Mouse (Mus musculus): ENCODE measurements around the gene Tubgcp6.

The Tubgcp6 gene

GRCm38 (mm10) chr15:89122649-89123366 lies at the start of gene Tubgcp6:
Tubgcp6 (minus strand) TSS chr15:89123112.
- peak; percentile 94 for DNase-seq (ENCODE audit: low spot score)

DNA sequence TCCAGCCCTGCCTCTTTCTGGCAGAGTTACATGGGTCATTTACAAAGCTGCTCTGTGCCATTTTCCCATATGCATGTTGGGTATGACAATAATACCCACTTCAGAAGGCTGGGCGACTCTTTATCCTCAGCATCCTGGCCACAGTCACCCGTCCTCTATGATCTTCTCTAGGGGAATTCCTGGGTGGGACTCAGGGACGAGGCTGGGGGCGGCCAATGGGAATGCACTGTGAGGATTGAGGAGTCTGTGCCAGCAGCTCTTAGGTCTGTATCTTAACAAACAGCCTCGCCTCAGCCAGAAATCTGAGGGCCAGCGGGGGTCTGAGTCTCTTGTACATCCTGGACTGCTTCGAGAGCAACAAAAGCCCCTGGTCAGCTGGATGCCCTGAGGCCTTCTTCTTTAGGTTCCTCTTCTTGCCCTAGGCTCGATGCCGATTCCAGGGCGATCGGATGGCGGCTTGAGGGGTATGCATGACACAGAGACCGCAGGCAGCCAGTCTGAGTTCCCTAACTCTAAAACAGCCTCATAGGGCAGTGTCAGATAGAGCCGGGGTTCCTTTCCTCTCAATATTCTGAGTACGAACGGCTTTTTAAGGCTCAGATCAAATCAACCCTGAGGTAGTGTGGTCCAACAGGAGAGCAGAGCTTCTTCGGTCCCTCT lies 49.5 kb upstream of the Tubgcp6 start:
- no peak for DNase-seq (ENCODE audit: low spot score)

DNA sequence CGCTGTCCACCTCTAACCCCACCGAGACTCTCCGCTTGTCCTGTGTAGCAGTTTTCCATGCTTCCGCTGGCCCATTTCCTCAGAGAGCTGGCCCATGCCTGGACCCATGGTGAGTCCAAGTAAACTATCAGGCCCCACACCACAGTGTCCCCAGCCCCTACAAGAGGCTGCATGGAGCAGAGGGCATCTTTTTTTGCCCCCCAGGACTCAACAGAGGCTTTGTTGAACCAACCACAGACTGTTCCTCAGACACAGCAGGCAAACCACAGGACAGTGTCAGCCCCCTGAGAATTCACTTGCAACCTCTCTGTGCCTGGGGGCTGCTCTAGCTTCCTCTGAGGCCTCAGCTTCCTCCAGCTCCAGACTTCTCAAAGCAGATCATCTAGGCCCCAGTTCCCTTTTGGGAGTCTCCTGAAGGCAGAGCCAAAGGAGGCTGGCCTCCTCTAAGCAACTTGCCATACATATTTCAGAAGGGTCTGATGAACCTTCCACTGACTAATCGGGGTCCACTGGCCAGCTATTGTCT lies 48.7 kb upstream of the Tubgcp6 start:
- DNase-seq (ENCODE audit: low spot score), result no peak

DNA sequence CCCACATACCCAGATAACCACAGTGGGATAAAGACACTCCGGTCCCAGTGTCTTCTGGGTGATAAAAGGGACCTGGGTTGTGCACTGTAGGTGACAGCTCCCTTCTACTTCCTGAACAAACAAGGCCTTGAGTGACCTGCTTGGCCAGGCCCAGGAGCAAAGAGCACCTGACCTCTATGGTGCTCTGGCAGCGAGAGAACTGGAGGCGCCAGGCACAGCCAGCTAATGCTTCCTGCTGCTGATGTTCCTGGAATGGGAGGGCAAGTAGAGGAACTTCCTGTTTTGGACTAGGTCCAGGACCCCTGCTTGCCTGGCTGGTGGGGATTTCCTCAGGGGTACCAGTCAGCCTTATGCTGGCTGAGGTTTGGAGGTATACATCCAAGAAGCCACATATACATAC lies 47.2 kb upstream of the Tubgcp6 start:
- DNase-seq (ENCODE audit: low spot score), result no peak

GRCm38 (mm10) chr15:89169431-89169830 lies 46.5 kb upstream of the Tubgcp6 start:
- DNase-seq (ENCODE audit: low spot score), result peak; percentile 70

DNA sequence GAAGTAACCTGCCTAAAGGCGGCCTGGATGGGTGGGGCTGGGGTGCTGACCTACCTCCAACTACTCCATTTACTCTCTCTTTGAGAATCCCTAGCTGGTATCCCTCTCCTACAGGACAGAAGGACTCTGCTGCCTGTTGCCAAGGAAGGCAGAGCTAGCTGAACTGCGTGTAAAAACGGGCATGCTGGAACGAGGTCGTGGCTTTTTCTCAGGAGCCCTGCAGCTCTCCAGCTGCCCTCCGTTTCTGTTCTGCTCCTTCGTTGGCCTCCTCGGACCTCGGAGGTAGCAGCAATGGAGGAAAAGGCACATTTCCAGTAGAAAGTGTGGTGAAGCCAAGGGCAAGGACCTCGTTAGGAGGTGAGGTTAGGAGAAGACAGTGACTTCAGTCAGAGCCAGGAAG lies 46.0 kb upstream of the Tubgcp6 start:
- DNase-seq (ENCODE audit: low spot score), result no peak

- no peak for DNase-seq (ENCODE audit: low spot score)
These were observed 42.6 kb upstream of the Tubgcp6 start for GRCm38 (mm10) chr15:89165478-89165877.

DNA sequence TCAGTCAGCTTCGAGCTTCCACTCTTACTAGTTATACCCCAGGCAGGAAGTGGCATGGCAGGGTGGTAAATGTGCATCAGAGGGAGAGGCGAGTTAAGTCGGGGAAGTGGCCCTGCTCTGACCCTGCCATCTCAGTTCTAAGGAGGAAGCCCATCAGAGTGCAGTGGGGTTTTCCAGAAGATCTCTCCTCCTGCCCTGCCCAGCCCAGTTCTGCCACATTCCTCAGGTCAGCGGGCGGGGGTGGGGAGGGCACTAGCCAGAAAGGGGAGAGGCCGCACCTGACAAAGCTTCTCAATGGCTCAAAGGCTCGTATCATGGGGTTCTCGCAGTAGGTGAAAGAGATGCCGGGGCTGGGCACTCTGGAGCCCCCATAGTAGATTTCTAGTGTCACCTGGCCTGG lies 38.5 kb upstream of the Tubgcp6 start:
- no peak for DNase-seq (ENCODE audit: low spot score)

DNA sequence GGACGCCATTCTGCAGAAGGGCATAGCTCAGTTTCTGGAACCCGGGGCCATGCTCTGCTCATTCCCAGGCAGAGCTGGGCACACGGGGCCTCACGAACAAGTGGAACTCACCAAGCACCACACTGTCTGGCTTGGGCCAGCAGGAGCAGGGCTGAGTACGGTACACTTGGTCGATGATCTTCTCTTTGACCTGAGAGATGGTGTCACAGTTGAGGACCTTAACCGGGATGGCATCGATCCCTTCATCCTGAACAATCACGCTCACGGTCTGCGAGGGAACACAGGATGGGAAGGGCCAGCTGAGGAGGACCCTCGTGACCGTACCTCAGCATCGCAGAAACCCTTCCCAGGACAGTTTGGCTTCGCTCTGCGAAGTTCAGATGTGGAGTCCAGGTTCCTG lies 35.6 kb upstream of the Tubgcp6 start:
- no peak for DNase-seq (ENCODE audit: low spot score)

- DNase-seq (ENCODE audit: low spot score), result no peak
These were observed 35.0 kb upstream of the Tubgcp6 start for GRCm38 (mm10) chr15:89157954-89158353.

- no peak for DNase-seq (ENCODE audit: low spot score)
These were observed 29.4 kb upstream of the Tubgcp6 start for GRCm38 (mm10) chr15:89152312-89152711.

DNA sequence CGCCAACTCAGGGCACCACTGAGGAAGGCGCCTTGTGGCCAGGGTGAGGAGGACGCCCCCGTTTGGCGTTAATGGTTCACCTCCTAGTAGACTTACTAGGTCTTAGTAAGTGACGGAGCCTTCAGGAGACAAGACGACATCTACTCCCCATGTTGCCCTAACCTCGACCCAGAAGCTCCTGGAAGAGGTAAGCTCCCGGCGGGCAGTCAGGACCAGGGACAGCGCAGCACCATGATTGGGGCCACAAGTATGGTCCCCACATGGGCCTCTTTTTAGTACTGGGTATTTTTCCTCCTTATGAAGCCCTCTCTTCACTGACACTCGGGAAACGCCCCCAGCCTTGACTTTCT lies 27.1 kb upstream of the Tubgcp6 start:
- DNase-seq (ENCODE audit: low spot score), result no peak

DNA sequence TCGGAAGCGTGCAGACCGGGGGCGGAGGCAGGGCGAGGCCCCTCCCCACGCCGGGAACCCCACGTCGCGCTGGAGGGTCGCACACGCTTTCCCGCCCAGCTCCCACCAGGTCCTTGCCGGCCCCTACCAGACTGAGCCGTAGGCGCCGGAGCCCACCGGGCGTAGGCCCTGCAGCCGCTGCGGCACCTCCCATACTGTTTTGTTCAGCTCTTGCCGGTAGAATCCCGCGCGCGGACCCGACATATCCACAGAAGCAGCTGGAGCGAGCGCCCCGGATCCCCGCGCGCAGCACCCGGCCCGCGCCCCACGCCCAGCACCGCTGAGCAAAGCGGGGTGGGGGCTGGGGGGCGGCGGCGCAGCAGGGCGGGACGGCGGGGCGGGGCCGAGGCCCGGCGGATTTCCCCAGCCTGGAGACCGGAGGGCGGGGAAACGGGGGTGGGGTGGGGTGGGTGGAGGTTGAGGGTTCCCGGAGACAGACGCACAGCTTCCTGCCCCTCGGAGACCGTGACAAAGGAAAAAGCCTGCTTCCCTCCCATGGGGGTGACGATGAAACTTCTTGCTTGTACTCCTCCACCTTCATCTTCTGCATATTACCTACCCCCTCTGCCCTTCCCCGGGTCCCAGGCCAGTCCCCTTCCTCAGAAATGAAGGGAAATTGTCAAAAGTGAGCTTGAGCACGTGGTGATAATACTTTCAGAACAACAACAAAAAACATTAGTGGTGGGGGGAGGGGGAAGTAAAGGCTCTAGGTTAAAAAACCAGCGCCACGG lies 26.5 kb upstream of the Tubgcp6 start, which contains the start of gene Mapk11:
Mapk11 (minus strand) TSS at position 358 of the 770 bp plus-strand sequence.
- no peak for DNase-seq (ENCODE audit: low spot score)

GRCm38 (mm10) chr15:89148496-89149270 lies 25.8 kb upstream of the Tubgcp6 start:
- DNase-seq (ENCODE audit: low spot score), result no peak

DNA sequence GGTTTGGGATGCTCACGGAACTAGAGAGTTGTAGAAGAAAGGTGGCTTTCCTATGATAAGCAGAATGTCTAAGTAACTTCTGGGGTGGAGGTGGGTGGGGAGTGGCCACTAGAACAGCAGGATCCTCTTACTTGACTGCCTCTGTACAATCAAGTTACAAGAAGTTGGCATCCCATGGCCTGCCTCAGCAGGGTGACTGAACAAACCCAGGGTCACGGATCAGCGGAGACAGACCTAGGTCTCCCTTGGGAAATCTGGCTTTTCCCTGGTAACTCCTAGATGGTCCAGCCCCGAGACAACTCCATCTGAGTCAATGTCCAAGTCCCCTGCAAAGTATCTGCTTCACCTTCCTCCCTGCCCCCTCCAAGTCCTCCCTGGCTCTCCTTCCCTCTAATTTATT lies 25.0 kb upstream of the Tubgcp6 start:
- DNase-seq (ENCODE audit: low spot score), result no peak

DNA sequence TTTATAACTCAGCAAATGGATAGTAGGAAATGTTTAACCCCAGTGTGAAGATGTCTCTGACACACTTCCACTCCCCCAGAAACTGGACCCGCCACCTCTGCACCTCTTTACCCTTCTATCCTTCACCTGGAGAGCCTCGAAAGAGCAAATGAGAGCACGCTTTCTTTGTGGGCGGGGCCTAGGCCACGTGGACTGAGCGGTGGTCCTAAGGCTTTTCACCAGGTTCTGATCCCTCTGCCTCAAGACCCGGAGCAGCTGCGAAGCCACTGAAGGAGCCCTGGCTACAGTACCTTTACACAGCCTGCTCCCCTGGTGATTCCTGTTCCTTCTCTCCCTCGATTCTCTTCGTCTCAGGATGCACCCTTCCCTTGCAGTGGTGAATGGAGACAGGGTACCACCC lies 24.5 kb upstream of the Tubgcp6 start:
- DNase-seq (ENCODE audit: low spot score), result no peak

DNA sequence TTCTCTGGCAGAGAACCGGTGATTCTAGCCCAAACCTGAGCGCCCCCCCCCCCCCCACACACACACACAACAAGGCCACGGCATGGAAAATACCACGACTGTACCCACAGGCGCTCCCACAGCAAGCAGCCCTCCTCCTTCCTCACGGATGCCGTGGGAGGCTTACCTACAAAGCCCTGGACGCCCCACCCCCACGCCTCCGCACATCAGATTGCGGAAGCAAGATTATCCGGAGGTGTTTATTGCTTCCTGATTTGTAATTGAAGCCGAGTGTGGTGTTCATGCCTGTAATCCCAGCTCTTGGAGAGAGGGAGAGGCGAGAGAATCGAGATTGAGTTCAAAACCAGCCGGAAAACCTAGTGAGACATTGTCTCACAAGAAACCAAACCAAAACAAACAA lies 24.1 kb upstream of the Tubgcp6 start:
- DNase-seq (ENCODE audit: low spot score), result no peak

GRCm38 (mm10) chr15:89146537-89146936 lies 23.6 kb upstream of the Tubgcp6 start:
- no peak for DNase-seq (ENCODE audit: low spot score)

DNA sequence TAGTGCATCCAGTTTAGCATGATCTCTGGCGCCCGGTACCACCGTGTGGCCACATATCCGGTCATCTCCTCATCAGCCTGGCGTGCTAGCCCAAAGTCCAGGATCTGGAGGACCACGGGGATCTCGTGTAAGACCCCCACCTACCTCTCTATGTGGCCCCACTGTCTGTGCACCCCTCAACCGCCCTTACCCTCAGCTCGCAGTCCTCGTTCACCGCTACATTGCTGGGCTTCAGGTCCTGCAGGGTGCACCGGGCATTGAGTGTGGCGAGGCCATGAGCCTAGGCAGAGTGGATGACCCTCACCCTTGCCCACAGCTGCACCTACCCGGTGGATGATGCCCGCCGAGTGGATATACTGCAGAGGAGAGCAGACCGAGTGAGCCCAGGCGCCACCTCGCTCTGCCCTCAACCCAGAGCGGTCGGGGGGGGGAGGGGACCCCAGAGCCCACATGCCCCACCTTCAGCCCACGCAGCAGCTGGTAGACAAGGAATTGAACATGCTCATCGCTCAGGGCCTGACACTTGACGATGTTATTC lies 23.0 kb upstream of the Tubgcp6 start:
- DNase-seq (ENCODE audit: low spot score), result no peak

GRCm38 (mm10) chr15:89144965-89145364 lies 22.1 kb upstream of the Tubgcp6 start:
- no peak for DNase-seq (ENCODE audit: low spot score)

DNA sequence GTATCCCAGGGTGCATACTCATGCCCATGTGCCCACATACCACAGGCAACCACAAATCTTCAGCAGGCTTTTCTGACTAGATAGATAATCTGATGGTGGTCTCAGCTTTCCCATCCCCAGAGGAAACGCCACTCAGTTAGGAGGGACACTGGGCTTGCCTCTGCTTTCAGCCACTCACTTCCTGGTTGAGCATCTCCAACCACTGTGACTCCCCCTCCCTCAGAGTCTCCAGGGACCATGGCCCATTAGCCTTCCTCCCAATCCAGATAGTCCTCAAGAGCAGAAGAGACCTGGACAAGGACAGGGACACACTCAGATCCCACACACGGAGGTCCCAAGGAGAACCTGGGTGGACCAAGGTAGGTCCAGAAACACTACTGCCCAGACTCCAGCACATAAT lies 20.2 kb upstream of the Tubgcp6 start:
- no peak for DNase-seq (ENCODE audit: low spot score)

DNA sequence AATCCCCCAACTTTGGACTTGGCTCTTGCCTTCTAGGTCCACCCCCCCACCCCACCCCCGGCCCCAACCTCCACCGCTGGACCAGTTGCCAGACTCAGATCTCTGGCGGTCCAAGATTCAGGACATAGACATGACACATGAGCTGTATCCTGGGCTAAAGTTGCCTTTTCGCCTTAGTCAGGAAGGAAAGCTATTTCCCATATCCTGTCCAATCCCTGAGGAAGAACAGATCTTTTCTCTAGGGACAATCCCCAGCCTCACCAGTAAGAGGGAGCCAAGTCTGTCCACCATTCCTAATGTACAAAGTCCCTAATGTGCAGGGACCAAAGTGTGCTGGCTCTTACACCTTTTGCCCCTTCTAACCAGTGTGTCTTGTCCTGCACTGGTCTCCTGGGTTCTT lies 19.0 kb upstream of the Tubgcp6 start:
- no peak for DNase-seq (ENCODE audit: low spot score)

Measured in testis, postnatal 14 days (tissue).